Mouse (Mus musculus): ENCODE measurements around the gene Ctdspl. TPM values are rescaled to one million over a fixed set of nuclear protein-coding genes. Genes with fewer than 3 reads are reported as not detected.
A peak's percentile ranks its signal among the peaks of the same experiment; 100 is the strongest.

Ctdspl gene
- polyA plus RNA-seq, 1 experiment from 2014 or later: 2.4 TPM

- H3K9ac ChIP-seq (replicated peaks): no peak overlapping the region
- H3K9me3 ChIP-seq (ENCODE audit: low read length): no peaks in the 10 kb centered on the region
- no peak for DNase-seq
- H3K36me3 ChIP-seq (replicated peaks; ENCODE audit: insufficient read depth, low read length): no peaks in the 10 kb centered on the region
- peaks cover 18% of the 10 kb centered on the region for H3K4me1 ChIP-seq (ENCODE audit: insufficient read depth)
- peak; percentile 41; the same call in 1 of the 2 replicates for ATAC-seq
- peak overlapping the region; percentile 52 for H3K4me2 ChIP-seq (ENCODE audit: low read depth, low read length)
- H3K27me3 ChIP-seq (ENCODE audit: insufficient read depth, low read length): no peaks in the 10 kb centered on the region
- TF ChIP-seq CTCF (IDR thresholded peaks at IDR 0.05; ENCODE audit: low read depth) (no peak), EP300 (IDR thresholded peaks at IDR 0.05; ENCODE audit: low read depth) (no peak)
- peak overlapping the region; percentile 68 for H3K27ac ChIP-seq (ENCODE audit: low read depth)
- H3K4me3 ChIP-seq (ENCODE audit: low read depth, low read length): no peak overlapping the region
- 63% methylated on average over 12 of the region's 12 CpGs for WGBS (ENCODE audit: insufficient replicate concordance)
These were observed 13.6 kb downstream of the Ctdspl start for GRCm38 (mm10) chr9:118939831-118940230.

- Histone ChIP-seq H3K4me2 (ENCODE audit: low read depth, low read length) (no peak overlapping the region), H3K4me3 (ENCODE audit: low read depth, low read length) (no peak overlapping the region), H3K9ac (replicated peaks) (no peak overlapping the region), H3K27ac (ENCODE audit: low read depth) (peak overlapping the region; percentile 68; the same call in 1 of the 2 replicates), H3K9me3 (ENCODE audit: low read length) (no peaks in the 10 kb centered on the region), H3K36me3 (replicated peaks; ENCODE audit: insufficient read depth, low read length) (no peaks in the 10 kb centered on the region), H3K4me1 (ENCODE audit: insufficient read depth) (peaks cover 18% of the 10 kb centered on the region), H3K27me3 (ENCODE audit: insufficient read depth, low read length) (no peaks in the 10 kb centered on the region)
- ATAC-seq: 0 out of 2 replicates have a peak, but pooled peaks have one; percentile 20
- TF ChIP-seq CTCF (IDR thresholded peaks at IDR 0.05; ENCODE audit: low read depth) (no peak), EP300 (IDR thresholded peaks at IDR 0.05; ENCODE audit: low read depth) (no peak)
- peak; percentile 30 for DNase-seq
- 73% methylated on average over 12 of the region's 12 CpGs for WGBS (ENCODE audit: insufficient replicate concordance)
These were observed 14.4 kb downstream of the Ctdspl start for GRCm38 (mm10) chr9:118940591-118941207.

GRCm38 (mm10) chr9:118942030-118942429 lies 15.8 kb downstream of the Ctdspl start:
- no peak for DNase-seq
- peaks cover 18% of the 10 kb centered on the region for H3K4me1 ChIP-seq (ENCODE audit: insufficient read depth)
- H3K9me3 ChIP-seq (ENCODE audit: low read length): no peaks in the 10 kb centered on the region
- no peaks in the 10 kb centered on the region for H3K27me3 ChIP-seq (ENCODE audit: insufficient read depth, low read length)
- H3K4me2 ChIP-seq (ENCODE audit: low read depth, low read length): no peak overlapping the region
- no peaks in the 10 kb centered on the region for H3K36me3 ChIP-seq (replicated peaks; ENCODE audit: insufficient read depth, low read length)
- H3K4me3 ChIP-seq (ENCODE audit: low read depth, low read length): no peak overlapping the region
- H3K27ac ChIP-seq (ENCODE audit: low read depth): no peak overlapping the region
- ATAC-seq: no peak
- 77% methylated on average over 4 of the region's 4 CpGs for WGBS (ENCODE audit: insufficient replicate concordance)
- TF ChIP-seq CTCF (IDR thresholded peaks at IDR 0.05; ENCODE audit: low read depth) (no peak), EP300 (IDR thresholded peaks at IDR 0.05; ENCODE audit: low read depth) (no peak)
- H3K9ac ChIP-seq (replicated peaks): no peak overlapping the region

- 37% methylated on average over 5 of the region's 5 CpGs for WGBS (ENCODE audit: insufficient replicate concordance)
- no peak overlapping the region for H3K9ac ChIP-seq (replicated peaks)
- H3K9me3 ChIP-seq (ENCODE audit: low read length): no peaks in the 10 kb centered on the region
- H3K27me3 ChIP-seq (ENCODE audit: insufficient read depth, low read length): no peaks in the 10 kb centered on the region
- no peak overlapping the region for H3K4me2 ChIP-seq (ENCODE audit: low read depth, low read length)
- DNase-seq (no peak), ATAC-seq (peak; percentile 4; the same call in 1 of the 2 replicates)
- H3K4me3 ChIP-seq (ENCODE audit: low read depth, low read length): no peak overlapping the region
- no peaks in the 10 kb centered on the region for H3K36me3 ChIP-seq (replicated peaks; ENCODE audit: insufficient read depth, low read length)
- TF ChIP-seq CTCF (IDR thresholded peaks at IDR 0.05; ENCODE audit: low read depth) (no peak), EP300 (IDR thresholded peaks at IDR 0.05; ENCODE audit: low read depth) (no peak)
- no peak overlapping the region for H3K27ac ChIP-seq (ENCODE audit: low read depth)
- peaks cover 18% of the 10 kb centered on the region for H3K4me1 ChIP-seq (ENCODE audit: insufficient read depth)
These were observed 17.7 kb downstream of the Ctdspl start for GRCm38 (mm10) chr9:118943941-118944340.

GRCm38 (mm10) chr9:118944388-118944787 lies 18.1 kb downstream of the Ctdspl start:
- no peaks in the 10 kb centered on the region for H3K9me3 ChIP-seq (ENCODE audit: low read length)
- no peaks in the 10 kb centered on the region for H3K36me3 ChIP-seq (replicated peaks; ENCODE audit: insufficient read depth, low read length)
- no peaks in the 10 kb centered on the region for H3K27me3 ChIP-seq (ENCODE audit: insufficient read depth, low read length)
- H3K4me1 ChIP-seq (ENCODE audit: insufficient read depth): peaks cover 18% of the 10 kb centered on the region
- no peak overlapping the region for H3K4me2 ChIP-seq (ENCODE audit: low read depth, low read length)
- ATAC-seq (peak; percentile 33; the same call in 1 of the 2 replicates), DNase-seq (no peak)
- no peak overlapping the region for H3K9ac ChIP-seq (replicated peaks)
- TF ChIP-seq EP300 (IDR thresholded peaks at IDR 0.05; ENCODE audit: low read depth) (no peak), CTCF (IDR thresholded peaks at IDR 0.05; ENCODE audit: low read depth) (no peak)
- no peak overlapping the region for H3K4me3 ChIP-seq (ENCODE audit: low read depth, low read length)
- 45% methylated on average over 12 of the region's 12 CpGs for WGBS (ENCODE audit: insufficient replicate concordance)
- H3K27ac ChIP-seq (ENCODE audit: low read depth): peak overlapping the region; percentile 1; the same call in 1 of the 2 replicates

GRCm38 (mm10) chr9:118948486-118948885 lies 22.2 kb downstream of the Ctdspl start:
- Histone ChIP-seq H3K4me1 (ENCODE audit: insufficient read depth) (peaks cover 8% of the 10 kb centered on the region; the same call in 1 of the 2 replicates), H3K9ac (replicated peaks) (no peak overlapping the region), H3K27me3 (ENCODE audit: insufficient read depth, low read length) (no peaks in the 10 kb centered on the region), H3K9me3 (ENCODE audit: low read length) (no peaks in the 10 kb centered on the region), H3K4me3 (ENCODE audit: low read depth, low read length) (no peak overlapping the region), H3K27ac (ENCODE audit: low read depth) (no peak overlapping the region), H3K36me3 (replicated peaks; ENCODE audit: insufficient read depth, low read length) (no peaks in the 10 kb centered on the region), H3K4me2 (ENCODE audit: low read depth, low read length) (no peak overlapping the region)
- TF ChIP-seq CTCF (IDR thresholded peaks at IDR 0.05; ENCODE audit: low read depth) (no peak), EP300 (IDR thresholded peaks at IDR 0.05; ENCODE audit: low read depth) (no peak)
- WGBS (ENCODE audit: insufficient replicate concordance): 85% methylated on average over 5 of the region's 5 CpGs
- no peak for DNase-seq
- no peak for ATAC-seq
